Mouse (Mus musculus) c-Kit-positive CD71-positive TER-119-positive erythroid progenitor cells, embryonic 14.5 days (primary cell): Measurements from ENCODE around the gene Zfp352.
"Not testable (repeated sequence)": the region's sequence is repeated elsewhere in the genome, so short reads cannot be mapped to it uniquely, and the experiment has no call there.

Experiments
- DNase-seq: peaks from one replicate; pipeline ENCODE4 v3.0.0-alpha.2; 2013; ENCODE audit warnings: low spot score

Zfp352 gene

GRCm38 (mm10) chr4:90218520-90218919 is at the start of gene Zfp352:
Zfp352 (plus strand) TSS chr4:90218820.
- DNase-seq: no peak

DNA sequence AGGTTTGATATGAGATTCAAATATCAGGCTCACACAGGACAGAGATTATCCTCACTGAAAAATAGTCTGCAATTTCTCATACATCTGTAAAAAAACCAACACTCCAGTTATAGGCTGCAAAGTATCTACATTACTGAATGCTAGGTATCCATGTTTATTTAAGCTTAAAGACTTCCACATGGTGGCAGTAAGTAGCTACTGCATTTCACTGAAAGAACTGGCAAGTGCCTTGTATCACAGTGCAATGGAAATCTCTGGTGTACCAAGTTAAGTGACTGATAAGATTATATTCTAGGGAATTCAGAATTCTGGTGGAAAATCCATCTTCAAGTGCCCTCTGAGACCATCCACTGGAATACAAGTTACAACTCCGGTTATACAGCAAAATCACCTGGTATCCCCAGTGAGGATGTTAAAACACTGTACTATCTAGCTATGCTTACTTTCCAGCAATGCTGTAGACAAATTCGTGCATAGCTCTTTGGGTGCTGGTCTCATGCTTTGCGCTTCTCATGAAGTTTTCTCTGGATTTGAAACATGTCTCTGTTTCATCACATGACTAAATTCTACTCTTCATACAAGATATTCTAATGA is 47.6 kb upstream of the Zfp352 start:
- no peak for DNase-seq

DNA sequence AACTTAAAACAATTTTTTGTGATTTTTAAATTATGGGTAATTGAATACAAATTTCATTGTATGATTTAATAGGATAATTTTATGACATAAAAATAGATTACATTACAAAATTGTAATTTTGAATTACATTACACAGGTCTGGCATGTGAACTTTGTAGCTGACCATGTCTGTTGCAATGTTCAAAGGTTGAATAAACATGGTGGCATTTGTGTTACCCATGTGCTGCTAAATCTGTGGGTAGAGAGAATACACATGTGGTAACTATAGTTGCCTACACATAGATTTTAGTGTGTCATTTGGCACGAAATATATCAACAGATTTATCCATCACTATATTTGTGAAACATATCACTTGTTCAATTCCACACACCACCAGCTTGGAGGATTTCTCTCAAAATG is 44.6 kb upstream of the Zfp352 start:
- no peak for DNase-seq

- no peak for DNase-seq
Observed at GRCm38 (mm10) chr4:90203421-90203820, 15.2 kb upstream of the Zfp352 start.

DNA sequence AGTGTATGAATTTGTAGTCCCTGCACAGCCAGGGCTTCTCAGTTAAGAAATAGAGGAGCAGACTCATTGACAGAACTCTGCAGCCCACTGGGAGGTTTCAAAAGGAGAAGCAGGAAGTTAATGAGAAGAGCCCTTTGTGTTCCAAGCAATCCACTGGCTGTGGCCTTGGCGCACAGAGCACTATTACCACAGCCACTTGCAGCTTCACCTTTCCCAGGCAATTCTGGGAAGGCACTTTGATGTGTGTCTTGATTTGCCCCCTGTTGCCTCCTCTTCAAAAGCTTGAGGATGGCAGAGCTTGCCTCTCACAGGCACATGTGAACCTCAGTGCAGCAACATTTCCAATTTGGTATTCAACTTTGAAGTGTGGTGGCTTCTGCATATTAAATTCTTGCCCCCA is 7.1 kb upstream of the Zfp352 start:
- no peak for DNase-seq

DNA sequence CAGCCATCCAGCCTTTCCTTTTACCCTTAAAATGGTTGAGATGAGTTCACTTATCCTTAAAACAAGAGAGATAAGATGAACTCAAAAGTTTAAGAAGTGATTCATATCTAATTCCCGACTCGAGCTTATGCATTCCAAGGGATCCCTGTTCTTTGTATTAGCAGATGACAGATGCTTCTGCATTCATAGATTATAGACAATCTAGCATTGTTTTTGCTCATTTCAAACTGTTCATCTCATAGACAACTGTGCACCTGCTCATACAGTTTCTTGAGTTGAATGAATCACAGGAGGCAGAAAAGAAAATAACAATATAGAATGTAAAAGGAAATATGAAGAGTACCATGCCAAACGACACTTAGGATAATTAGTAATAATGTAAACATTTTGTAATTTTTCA is 6.5 kb upstream of the Zfp352 start:
- no peak for DNase-seq

DNA sequence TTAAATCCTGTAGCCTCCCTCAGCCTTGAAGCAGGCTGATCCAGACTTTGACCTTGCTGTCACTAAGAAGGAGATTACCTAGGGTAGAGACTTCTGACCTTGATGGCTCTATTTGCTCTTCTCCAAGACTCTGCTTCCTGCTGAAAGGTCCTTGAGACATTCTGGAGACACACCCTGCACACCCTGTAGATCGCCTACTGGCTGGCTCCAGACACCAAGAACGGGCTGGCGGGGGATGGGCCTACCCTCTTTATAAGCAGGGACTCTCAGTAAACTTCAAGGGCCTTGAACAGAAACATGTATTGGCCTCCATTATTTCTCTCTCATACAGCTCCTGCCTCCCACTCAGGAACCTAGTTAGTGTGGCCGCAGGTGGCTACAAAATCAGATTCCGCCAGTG is 17.0 kb downstream of the Zfp352 start:
- not testable (repeated sequence) for DNase-seq

GRCm38 (mm10) chr4:90269781-90270180 is 51.2 kb downstream of the Zfp352 start:
- no peak for DNase-seq
